Mouse (Mus musculus) hindbrain, embryonic 12.5 days (tissue): ENCODE measurements at regions not wholly inside any gene's neighbourhood (a gene's known extent, or its start where the extent isn't known, plus 50 kb on each side); places are given as distances from the start of the nearest gene placed in this dataset.
"Not testable (repeated sequence)": the region's sequence is repeated elsewhere in the genome, so short reads cannot be mapped to it uniquely, and the experiment has no call there.

ENCODE experiments used
- ATAC-seq: fragments of 200-750 bp; cut with Nextera tagmentation; 2 replicates; pipeline ENCODE4 v1.8.0; 2017; ENCODE audit warnings: moderate TSS enrichment; ENCODE audit not compliant: low FRiP score
- H3K27ac ChIP-seq: fragments of 300-500 bp; sonication (generic); 2 replicates; pipeline ENCODE4 v1.5.1; 2016; ENCODE audit warnings: mild to moderate bottlenecking
- H3K27me3 ChIP-seq: fragments of 300-500 bp; sonication (generic); 2 replicates; pipeline ENCODE4 v1.6.1; 2016; ENCODE audit warnings: mild to moderate bottlenecking
- H3K36me3 ChIP-seq: fragments of 300-500 bp; sonication (generic); 2 replicates; pipeline ENCODE4 v1.6.1; 2016; ENCODE audit warnings: mild to moderate bottlenecking
- H3K4me1 ChIP-seq: fragments of 300-500 bp; sonication (generic); 2 replicates; pipeline ENCODE4 v1.6.1; 2016
- H3K4me2 ChIP-seq: fragments of 300-500 bp; sonication (generic); replicated peaks from 2 replicates; pipeline ENCODE4 v1.6.1; 2016; ENCODE audit warnings: mild to moderate bottlenecking
- H3K4me3 ChIP-seq: fragments of 300-500 bp; sonication (generic); 2 replicates; pipeline ENCODE4 v1.5.1; 2016; ENCODE audit warnings: mild to moderate bottlenecking
- H3K9ac ChIP-seq: fragments of 300-500 bp; sonication (generic); 2 replicates; pipeline ENCODE4 v1.6.1; 2016; ENCODE audit warnings: mild to moderate bottlenecking, moderate library complexity
- H3K9me3 ChIP-seq: fragments of 300-500 bp; sonication (generic); replicated peaks from 2 replicates; pipeline ENCODE4 v1.6.1; 2016; ENCODE audit warnings: mild to moderate bottlenecking
- WGBS: fragments of 180-500 bp; shearing (Covaris S2); methylation state at CpG from one replicate; pipeline ENCODE4 v1.1.7; 2016; 5-methylcytosine and 5-hydroxymethylcytosine counted together

DNA sequence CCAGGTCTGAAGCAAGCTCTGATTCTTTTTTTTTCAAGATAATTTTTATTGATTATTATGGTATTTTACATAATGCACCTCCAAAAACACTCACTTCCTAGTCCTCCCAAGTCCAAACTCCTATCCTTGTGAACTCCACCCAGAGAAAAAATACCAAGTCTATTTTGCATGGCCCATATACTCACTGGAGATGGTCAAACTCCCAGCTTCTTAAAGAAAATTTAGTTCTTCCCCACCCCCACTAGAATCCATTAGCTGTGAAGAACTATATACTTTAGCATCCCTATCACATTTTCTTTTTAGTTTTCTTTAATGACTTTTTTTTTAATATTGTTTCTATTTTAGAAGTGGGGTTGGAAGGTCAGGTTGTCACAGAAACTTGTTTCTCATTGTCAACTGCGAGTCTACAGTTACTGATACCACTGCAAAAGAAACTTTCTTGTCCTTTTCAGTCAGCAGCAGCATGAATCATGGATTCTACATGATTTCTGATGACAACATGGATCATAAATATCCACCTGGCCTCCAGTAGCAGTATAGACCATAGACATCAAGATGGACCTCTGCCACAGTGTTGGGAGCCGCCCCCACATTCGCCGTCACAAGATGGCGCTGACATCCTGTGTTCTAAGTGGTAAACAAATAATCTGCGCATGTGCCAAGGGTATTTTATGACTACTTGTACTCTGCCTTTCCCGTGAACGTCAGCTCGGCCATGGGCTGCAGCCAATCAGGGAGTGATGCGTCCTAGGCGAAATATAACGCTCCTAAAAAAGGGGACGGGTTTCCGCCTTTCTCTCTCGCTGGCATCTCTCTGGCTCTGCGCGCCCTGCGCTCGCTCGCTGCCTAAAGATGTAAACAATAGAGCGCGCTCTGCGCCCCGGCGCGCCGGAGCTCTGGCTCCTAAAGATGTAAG is 69.0 kb downstream of the Pgr15l start:
- ATAC-seq = peak; percentile 79
- H3K36me3 ChIP-seq, H3K27me3 ChIP-seq, H3K9me3 ChIP-seq, H3K9ac ChIP-seq, H3K4me2 ChIP-seq, H3K27ac ChIP-seq, H3K4me1 ChIP-seq: not testable (repeated sequence)
- H3K4me3 ChIP-seq = peak overlapping the region; percentile 10; the same call in 1 of the 2 replicates
- 45% methylated on average over 21 of the region's 27 CpGs for WGBS

- no peaks in the 10 kb centered on the region for H3K9me3 ChIP-seq
- no peaks in the 10 kb centered on the region for H3K27me3 ChIP-seq
- no peak for ATAC-seq
- no peak overlapping the region; the same call in 1 of the 2 replicates for H3K9ac ChIP-seq
- H3K36me3 ChIP-seq = no peaks in the 10 kb centered on the region
- peak overlapping the region; percentile 37 for H3K4me2 ChIP-seq
- H3K27ac ChIP-seq = no peak overlapping the region
- H3K4me1 ChIP-seq = no peaks in the 10 kb centered on the region
- peak overlapping the region; percentile 10 for H3K4me3 ChIP-seq
Measured at GRCm38 (mm10) chrX:97142237-97142636, 69.8 kb downstream of the Pgr15l start.

DNA sequence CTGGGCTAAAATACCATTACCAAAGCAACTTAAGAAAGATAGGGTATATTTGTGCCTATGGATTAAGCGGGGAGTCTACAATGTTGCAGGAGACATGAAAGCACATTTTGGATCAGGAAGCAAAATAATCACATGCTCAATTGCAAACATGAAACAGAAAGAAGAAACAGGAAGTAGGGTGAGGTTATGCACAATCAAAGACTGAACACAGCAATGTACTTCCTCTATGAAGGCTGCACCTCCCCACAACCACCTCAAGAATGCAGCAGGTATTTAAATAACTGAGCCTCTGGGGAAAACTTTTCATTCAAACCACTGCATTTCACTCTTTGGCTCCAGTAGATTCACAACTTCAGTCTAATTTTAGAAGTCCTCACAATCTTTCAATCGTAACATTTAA is 83.8 kb downstream of the Pgr15l start:
- Histone ChIP-seq H3K9ac (no peak overlapping the region), H3K4me1 (no peaks in the 10 kb centered on the region), H3K27me3 (no peaks in the 10 kb centered on the region), H3K4me3 (no peak overlapping the region), H3K9me3 (no peaks in the 10 kb centered on the region), H3K4me2 (no peak overlapping the region), H3K27ac (no peak overlapping the region), H3K36me3 (no peaks in the 10 kb centered on the region)
- ATAC-seq = no peak
- WGBS = 87% methylated on average over 2 of the region's 2 CpGs
